Mouse (Mus musculus) neural tube, embryonic 15.5 days (tissue): ENCODE measurements around the gene AA986860. TPM values are rescaled to one million over a fixed set of nuclear protein-coding genes. Genes with fewer than 3 reads are reported as not detected.

ENCODE experiments used
- ATAC-seq: fragments of 200-750 bp; cut with Nextera tagmentation; 2 replicates; pipeline ENCODE4 v1.8.0; 2017; ENCODE audit warnings: mild to moderate bottlenecking, moderate TSS enrichment, moderate library complexity; ENCODE audit not compliant: low FRiP score
- H3K27ac ChIP-seq: fragments of 300-500 bp; sonication (generic); replicated peaks from 2 replicates; pipeline ENCODE4 v1.5.1; 2015; ENCODE audit warnings: mild to moderate bottlenecking, inconsistent platforms
- H3K27me3 ChIP-seq: fragments of 300-500 bp; sonication (generic); replicated peaks from 2 replicates; pipeline ENCODE4 v1.6.1; 2015; ENCODE audit warnings: inconsistent platforms
- H3K36me3 ChIP-seq: fragments of 300-500 bp; sonication (generic); 2 replicates; pipeline ENCODE4 v1.6.1; 2015; ENCODE audit warnings: inconsistent platforms
- H3K4me1 ChIP-seq: fragments of 300-500 bp; sonication (generic); 2 replicates; pipeline ENCODE4 v1.6.1; 2015; ENCODE audit warnings: inconsistent platforms
- H3K4me2 ChIP-seq: fragments of 300-500 bp; sonication (generic); 2 replicates; pipeline ENCODE4 v1.6.1; 2015; ENCODE audit warnings: inconsistent platforms, mild to moderate bottlenecking, moderate library complexity
- H3K4me3 ChIP-seq: fragments of 300-500 bp; sonication (generic); replicated peaks from 2 replicates; pipeline ENCODE4 v1.5.1; 2015; ENCODE audit warnings: mild to moderate bottlenecking, inconsistent platforms
- H3K9ac ChIP-seq: fragments of 300-500 bp; sonication (generic); replicated peaks from 2 replicates; pipeline ENCODE4 v1.6.1; 2015; ENCODE audit warnings: mild to moderate bottlenecking, inconsistent platforms
- H3K9me3 ChIP-seq: fragments of 300-500 bp; sonication (generic); replicated peaks from 2 replicates; pipeline ENCODE4 v1.6.1; 2016; ENCODE audit warnings: inconsistent platforms
- WGBS: fragments of 180-500 bp; shearing (Covaris S2); methylation state at CpG from one replicate; pipeline ENCODE4 v1.1.7; 2015; ENCODE audit warnings: mixed read lengths; 5-methylcytosine and 5-hydroxymethylcytosine counted together
- polyA plus RNA-seq: library from polyadenylated mRNA; unstranded; fragments of >200 nt; fragmentation: Nextera tagmentation; extraction: Ambion mirVana; gene quantifications from 2 replicates; pipeline ENCODE4 v1.2.1, GENCODE M21; 2015

Gene AA986860
- polyA plus RNA-seq, 1 experiment from 2014 or later: 0.82 TPM

DNA sequence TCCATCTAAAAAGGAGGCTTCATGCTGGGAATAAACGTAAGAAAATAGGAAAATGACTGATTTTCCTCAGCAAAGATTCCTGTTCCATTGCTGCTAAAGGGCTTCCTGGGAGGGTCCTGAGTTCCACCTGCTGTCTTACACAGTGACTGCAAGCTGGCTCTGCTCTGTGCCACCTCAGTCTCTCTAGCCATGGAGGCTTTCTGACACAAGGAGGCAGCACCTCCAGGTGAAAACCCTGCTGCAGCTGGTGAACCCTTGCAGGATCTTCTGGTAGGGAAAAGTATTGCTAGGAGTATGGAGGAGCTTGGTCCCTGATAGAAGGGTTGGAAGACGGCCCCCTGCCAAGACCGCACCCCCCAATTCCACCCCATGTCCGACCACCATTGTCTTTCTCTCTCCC, 55.2 kb downstream of the AA986860 start:
- no peaks in the 10 kb centered on the region for H3K27me3 ChIP-seq
- H3K4me2 ChIP-seq: no peak overlapping the region
- no peaks in the 10 kb centered on the region for H3K36me3 ChIP-seq
- WGBS: 53% methylated on average over 4 of the region's 4 CpGs
- H3K27ac ChIP-seq: no peak overlapping the region
- H3K9ac ChIP-seq: no peak overlapping the region
- H3K4me3 ChIP-seq: no peak overlapping the region
- H3K9me3 ChIP-seq: no peaks in the 10 kb centered on the region
- no peak for ATAC-seq
- H3K4me1 ChIP-seq: no peaks in the 10 kb centered on the region

DNA sequence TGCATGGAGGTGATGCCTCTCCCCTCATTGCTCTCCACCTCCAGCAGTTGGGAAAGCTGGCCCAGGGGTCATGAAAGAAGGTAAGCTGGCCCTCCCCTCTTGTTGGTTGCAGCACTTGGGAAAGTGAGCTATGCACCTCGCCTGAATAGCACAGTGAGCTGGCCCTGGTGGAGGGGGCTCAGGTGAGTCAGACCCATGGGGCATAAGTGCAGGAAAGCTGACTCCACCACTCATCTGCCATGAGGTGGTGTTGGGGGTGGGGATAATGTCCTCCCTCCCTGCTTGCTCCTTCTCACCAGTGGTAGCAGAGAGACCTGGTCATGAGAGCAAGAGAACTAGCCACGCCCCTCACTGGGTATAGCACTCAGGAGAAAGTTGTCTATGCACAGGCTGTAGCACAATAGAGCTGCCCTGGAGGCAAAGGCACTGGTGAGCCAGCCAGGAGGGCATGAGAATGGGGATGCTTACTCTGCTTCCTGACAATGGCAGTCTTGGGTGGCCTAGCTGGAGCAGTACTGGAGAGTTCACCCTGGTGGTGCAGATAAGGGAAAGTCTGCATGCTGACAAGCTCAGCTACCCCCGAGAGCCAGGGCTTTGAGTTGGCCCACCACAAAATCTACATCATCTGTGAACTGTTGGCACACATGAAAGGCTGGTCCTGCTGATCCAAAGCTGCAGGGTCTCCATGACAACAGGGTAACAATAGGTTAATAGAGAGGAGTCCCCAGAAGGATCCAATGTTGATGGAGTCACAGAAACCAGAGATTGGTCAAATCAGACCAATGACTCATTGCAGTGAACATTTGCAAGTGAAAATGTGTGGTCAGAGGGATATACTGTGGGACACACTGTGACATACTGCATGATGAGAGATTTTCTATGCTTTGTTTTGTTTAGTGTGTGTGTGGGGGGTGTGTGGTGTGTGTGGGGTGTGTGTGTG, 58.0 kb downstream of the AA986860 start:
- Histone ChIP-seq H3K4me1 (no peaks in the 10 kb centered on the region), H3K27me3 (no peaks in the 10 kb centered on the region), H3K4me3 (no peak overlapping the region), H3K36me3 (no peaks in the 10 kb centered on the region), H3K27ac (no peak overlapping the region), H3K9me3 (0 out of 2 replicates have a peak, but pooled peaks cover 2% of the 10 kb centered on the region), H3K9ac (no peak overlapping the region), H3K4me2 (no peak overlapping the region)
- no peak for ATAC-seq
- WGBS: 59% methylated on average over 3 of the region's 3 CpGs

Other genes starting within 250 kb of the AA986860 start
- gene Zp3r, start 102.4 kb upstream of the AA986860 start, polyA plus RNA-seq: not detected in 2 replicates
- 0.55 TPM in 1 of 2 replicates, not detected in the other for gene C4bp, start 70.3 kb upstream of the AA986860 start, polyA plus RNA-seq
- gene Gm29427, start 16.2 kb upstream of the AA986860 start, polyA plus RNA-seq: not detected in 2 replicates
- 15.6 and 15.8 TPM in 2 replicates for gene Yod1, start 14.6 kb upstream of the AA986860 start, polyA plus RNA-seq
- 18.1 and 19.7 TPM in 2 replicates for gene Pfkfb2, start 2.7 kb upstream of the AA986860 start, polyA plus RNA-seq
- not detected in 2 replicates for gene Fcamr, start 68.9 kb downstream of the AA986860 start, polyA plus RNA-seq
- 0.04 TPM in 1 of 2 replicates, not detected in the other for gene Pigr, start 94.7 kb downstream of the AA986860 start, polyA plus RNA-seq
- 1.1 and 1.8 TPM in 2 replicates for gene Fcmr, start 133.7 kb downstream of the AA986860 start, polyA plus RNA-seq
- gene Il24, start 155.5 kb downstream of the AA986860 start, polyA plus RNA-seq: not detected in 2 replicates
- gene Il20, start 179.5 kb downstream of the AA986860 start, polyA plus RNA-seq: not detected in 2 replicates
- gene Il19, start 208.1 kb downstream of the AA986860 start, polyA plus RNA-seq: not detected in 2 replicates